Comparison of ENCODE assay signal across 9 mouse cellular contexts in genomic region chr7:139366549-139366948, GRCm38 (mm10). TPM values are rescaled to one million over a fixed set of nuclear protein-coding genes. Genes with fewer than 3 reads are reported as not detected.
A peak's percentile ranks its signal among the peaks of the same experiment; 100 is the strongest.
DNase-seq lines count a peak whose midpoint lies in the region; ATAC-seq and TF ChIP-seq lines count a peak whose summit lies in the region.
"Had no signal": no experiment of that assay in that cellular context is flagged by ENCODE, and none has a peak within 500 bp of the region (broad histone marks: within the 10 kb centered on the region; RNA-seq: fewer than 3 reads in every experiment).

No protein-coding gene starts in this region.

- no peak overlapping the region for H3K9ac ChIP-seq in heart, adult 2 months (ENCODE audit: low read depth, low read length)
- H3K9ac ChIP-seq in forebrain, embryonic 14.5 days (ENCODE audit: low read length), result no peak overlapping the region

- no peaks in the 10 kb centered on the region for H3K79me2 ChIP-seq in heart, adult 2 months (replicated peaks; ENCODE audit: control insufficient read depth, insufficient read depth, low read length)

- TF ChIP-seq EP300 in heart, adult 2 months (IDR thresholded peaks at IDR 0.05; ENCODE audit: insufficient read depth, low read depth, low read length), result peak; percentile 90

- peak; percentile 31 for DNase-seq in gastrocnemius, postnatal 25 days
- DNase-seq in gastrocnemius, postnatal 36 days, result no peak
- peak; percentile 54 to 71 for DNase-seq in heart, adult 2 months
- peak; percentile 86 for DNase-seq in kidney, adult 2 months
- DNase-seq in lung, postnatal 14 days, result peak; percentile 62
- no peak for DNase-seq in forebrain, embryonic 14.5 days (ENCODE audit: low spot score)
- DNase-seq in spleen, postnatal 10 days (ENCODE audit: low spot score in 2 of 2), result no peak
- DNase-seq in right cerebral cortex, postnatal 14 days, result no peak

- H3K27ac ChIP-seq in heart, adult 2 months, result peak overlapping the region; percentile 98
- peak overlapping the region; percentile 88 for H3K27ac ChIP-seq in kidney, adult 2 months (ENCODE audit: insufficient read depth, low read depth, low read length)
- no peak overlapping the region for H3K27ac ChIP-seq in forebrain, embryonic 14.5 days (ENCODE audit: low read depth, low read length)

- peak; percentile 56 for TF ChIP-seq CTCF in heart, adult 2 months (IDR thresholded peaks at IDR 0.05)
- no peak for TF ChIP-seq CTCF in kidney, adult 2 months (conservative IDR thresholded peaks at IDR 0.05; ENCODE audit: insufficient read depth, insufficient read length, low read depth, low read length)

- H3K4me1 ChIP-seq in heart, adult 2 months (ENCODE audit: control insufficient read depth, insufficient read depth, low read length), result peaks cover 55% of the 10 kb centered on the region
- H3K4me1 ChIP-seq in kidney, adult 2 months (ENCODE audit: control insufficient read depth, insufficient read depth, low read length), result peaks cover 48% of the 10 kb centered on the region
- peaks cover 18% of the 10 kb centered on the region for H3K4me1 ChIP-seq in forebrain, embryonic 14.5 days (ENCODE audit: control insufficient read depth, insufficient read depth, low read length)

- no peaks in the 10 kb centered on the region for H3K9me3 ChIP-seq in forebrain, embryonic 14.5 days (replicated peaks; ENCODE audit: control insufficient read depth, low read length)

- no peak for ATAC-seq in forebrain, embryonic 14.5 days
- ATAC-seq: midbrain, embryonic 16.5 days had no signal

- no peaks in the 10 kb centered on the region for H3K27me3 ChIP-seq in heart, adult 2 months (ENCODE audit: control insufficient read depth, insufficient read depth, low read length)
- no peaks in the 10 kb centered on the region for H3K27me3 ChIP-seq in kidney, adult 2 months (replicated peaks; ENCODE audit: control insufficient read depth, insufficient read depth, low read length)
- no peaks in the 10 kb centered on the region for H3K27me3 ChIP-seq in forebrain, embryonic 14.5 days (replicated peaks; ENCODE audit: control insufficient read depth, insufficient read depth, low read length)

- no peak for TF ChIP-seq POLR2A in heart, adult 2 months (IDR thresholded peaks at IDR 0.05; ENCODE audit: insufficient read depth, low read depth, low read length)
- no peak for TF ChIP-seq POLR2A in kidney, adult 2 months (IDR thresholded peaks at IDR 0.05; ENCODE audit: low read depth, low read length)

- intact Hi-C loops in gastrocnemius, postnatal 36 days (cut with DNase I), result no loop called here
- intact Hi-C loops in heart, adult 2 months (cut with DNase I), result loop anchor here (1.0 kb wide), 2 partner anchors 23 to 68 kb away; partner anchors contain the start of gene Inpp5a

- no peak overlapping the region for H3K4me3 ChIP-seq in heart, adult 2 months
- no peak overlapping the region for H3K4me3 ChIP-seq in kidney, adult 2 months (ENCODE audit: insufficient read depth, low read depth, low read length)
- H3K4me3 ChIP-seq in forebrain, embryonic 14.5 days (ENCODE audit: low read depth, low read length), result no peak overlapping the region

- no peak overlapping the region for H3K4me2 ChIP-seq in forebrain, embryonic 14.5 days (ENCODE audit: low read length)

- WGBS in heart, adult 2 months, result 10% methylated on average over 4 of the region's 4 CpGs
- 62% methylated on average over 4 of the region's 4 CpGs for WGBS in kidney, adult 2 months
- 72% methylated on average over 4 of the region's 4 CpGs for WGBS in forebrain, embryonic 14.5 days

- H3K36me3 ChIP-seq in heart, adult 2 months (ENCODE audit: control insufficient read depth, insufficient read depth, low read length), result peaks cover 26% of the 10 kb centered on the region
- no peaks in the 10 kb centered on the region for H3K36me3 ChIP-seq in kidney, adult 2 months (ENCODE audit: control insufficient read depth, insufficient read depth, low read length)
- no peaks in the 10 kb centered on the region for H3K36me3 ChIP-seq in forebrain, embryonic 14.5 days (ENCODE audit: control insufficient read depth, insufficient read depth, low read length)

RNA-seq across cellular contexts. Expression of gene Inpp5a, which starts 22.4 kb away (rescaled TPM):
- 10 to 100 TPM; 59.6 to 69.6 TPM for total RNA-seq in gastrocnemius, postnatal 25 days (2021)
- 10 to 100 TPM; 61.3 to 72.5 TPM for total RNA-seq in gastrocnemius, postnatal 36 days (2021)
- total RNA-seq in heart, adult 2 months (2021), result 100 to 1,000 TPM; 280 to 306 TPM
- 134 and 195 TPM in 2 replicates for polyA plus RNA-seq in heart, adult 2 months (2012; rRNA removed)
- polyA plus RNA-seq in kidney, adult 2 months (2012; rRNA removed), result 25.1 and 27.5 TPM in 2 replicates
- 12.4 and 13.0 TPM in 2 replicates for polyA plus RNA-seq in forebrain, embryonic 14.5 days (2014; fragmentation: Nextera tagmentation; extraction: Ambion mirVana)

Comparison
In these comparisons a context has a peak if more than half of its experiments do, and no peak if none do; other contexts are left out.
1. DNase-seq: peak in gastrocnemius, postnatal 25 days (single experiment), heart, adult 2 months (2 of 2), kidney, adult 2 months (single experiment) and lung, postnatal 14 days (single experiment); none in gastrocnemius, postnatal 36 days (0 of 2), forebrain, embryonic 14.5 days (single experiment), spleen, postnatal 10 days (0 of 2) and right cerebral cortex, postnatal 14 days (single experiment).